Mouse (Mus musculus) 3T3-L1 (cell line): ENCODE results near the gene Entpd2.

Source experiments
- DNase-seq: peaks from one replicate; pipeline ENCODE4 v3.0.0-alpha.2; 2015; ENCODE audit warnings: low read depth, low spot score

Entpd2 gene

GRCm38 (mm10) chr2:25429435-25430180 lies 33.9 kb downstream of the Entpd2 start:
- DNase-seq, result no peak

- no peak for DNase-seq
Observed at GRCm38 (mm10) chr2:25430395-25431233, 34.9 kb downstream of the Entpd2 start.

GRCm38 (mm10) chr2:25431308-25431855 lies 35.7 kb downstream of the Entpd2 start:
- no peak for DNase-seq

GRCm38 (mm10) chr2:25432326-25433098 lies 36.8 kb downstream of the Entpd2 start:
- DNase-seq, result no peak

- DNase-seq, result no peak
Observed at GRCm38 (mm10) chr2:25433101-25433500, 37.4 kb downstream of the Entpd2 start.

- no peak for DNase-seq
Observed at GRCm38 (mm10) chr2:25434292-25434691, 38.6 kb downstream of the Entpd2 start.

- no peak for DNase-seq
Observed at GRCm38 (mm10) chr2:25436286-25436820, 40.7 kb downstream of the Entpd2 start.

- DNase-seq, result no peak
Observed at GRCm38 (mm10) chr2:25441067-25441466, 45.4 kb downstream of the Entpd2 start.

- no peak for DNase-seq
Observed at GRCm38 (mm10) chr2:25442682-25443081, 47.0 kb downstream of the Entpd2 start.
